Mouse (Mus musculus): ENCODE results near the gene Lzic. TPM values are rescaled to one million over a fixed set of nuclear protein-coding genes. Genes with fewer than 3 reads are reported as not detected.

Lzic gene
- total RNA-seq, 2 experiments from 2014 or later: 13.1 to 14.1 TPM

GRCm38 (mm10) chr4:149526330-149526729, 41.3 kb downstream of the Lzic start:
- peak; percentile 41 for DNase-seq (ENCODE audit: low spot score)

GRCm38 (mm10) chr4:149527621-149528354, 42.8 kb downstream of the Lzic start:
- DNase-seq (ENCODE audit: low spot score): no peak

- DNase-seq (ENCODE audit: low spot score): no peak
Observed at GRCm38 (mm10) chr4:149529691-149530090, 44.7 kb downstream of the Lzic start.

GRCm38 (mm10) chr4:149539441-149539840, 54.4 kb downstream of the Lzic start:
- DNase-seq (ENCODE audit: low spot score): peak; percentile 48

DNA sequence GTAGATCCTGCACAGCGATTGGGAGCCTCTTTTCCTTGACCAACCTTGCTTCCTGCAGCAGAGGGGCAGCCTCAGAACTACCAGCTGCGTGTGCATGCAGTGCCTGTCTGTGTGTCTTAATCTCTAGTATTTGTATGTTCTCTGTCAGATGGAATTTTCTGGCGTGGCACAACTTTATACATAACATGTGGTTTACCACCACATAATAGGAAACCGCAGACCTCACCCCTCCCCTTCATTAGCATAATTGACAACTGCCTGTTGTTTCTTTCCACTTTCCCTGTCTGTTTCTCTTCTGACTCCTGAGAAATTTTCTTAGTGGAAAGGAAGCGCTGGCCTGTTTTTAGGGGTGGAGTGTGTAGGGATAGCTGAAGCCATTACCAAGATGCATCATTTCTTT, 56.9 kb downstream of the Lzic start:
- DNase-seq (ENCODE audit: low spot score): no peak

- no peak for DNase-seq (ENCODE audit: low spot score)
Observed at GRCm38 (mm10) chr4:149542431-149542830, 57.4 kb downstream of the Lzic start.

GRCm38 (mm10) chr4:149542927-149543553, 58.0 kb downstream of the Lzic start:
- peak; percentile 91 for DNase-seq (ENCODE audit: low spot score)

DNA sequence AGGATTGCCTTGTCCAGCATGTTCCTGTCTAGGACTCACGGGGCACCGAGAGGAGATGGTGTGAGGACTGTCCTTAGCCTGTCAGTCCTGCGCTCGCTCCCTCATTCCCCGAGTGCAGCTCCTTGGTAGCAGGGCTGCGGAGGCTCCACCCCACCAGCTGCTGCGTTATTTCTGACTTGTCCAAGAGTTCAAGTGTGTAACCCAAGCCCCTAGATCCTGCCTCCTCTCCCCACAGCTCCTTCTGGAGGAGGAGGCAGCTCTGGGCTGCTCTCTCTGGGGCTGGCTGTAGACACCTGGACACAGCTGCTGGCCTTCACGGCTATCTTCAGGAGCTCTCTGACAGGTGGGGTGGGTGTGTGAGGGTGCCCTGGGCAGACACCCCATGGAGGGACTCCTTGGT, 59.9 kb downstream of the Lzic start:
- peak; percentile 67 for DNase-seq (ENCODE audit: low spot score)

Small RNA genes within 50 kb of the gene (microRNA-seq; reads per million reads assigned to microRNA genes)
- not detected for gene Mir5616

Other genes starting within 250 kb of the Lzic start
- 100 to 1,000 TPM; 255 to 285 TPM for gene Kif1b, start 177.5 kb upstream of the Lzic start, total RNA-seq (2021)
- 10 to 100 TPM; 31.7 to 35.5 TPM for gene Ube4b, start 58.5 kb upstream of the Lzic start, total RNA-seq (2021)
- 10 to 100 TPM; 14.6 to 15.4 TPM for gene Rbp7, start 30.3 kb upstream of the Lzic start, total RNA-seq (2021)
- gene Tmem274, start 7.9 kb upstream of the Lzic start, total RNA-seq (2021): not detected
- 10 to 100 TPM; 33.1 to 33.5 TPM for gene Nmnat1, start within 50 bp of the Lzic start, total RNA-seq (2021)
- gene Ctnnbip1, start 33.0 kb downstream of the Lzic start, total RNA-seq (2021): 10 to 100 TPM; 17.7 to 19.0 TPM
- 10 to 100 TPM; 27.5 to 35.0 TPM for gene Clstn1, start 101.2 kb downstream of the Lzic start, total RNA-seq (2021)
- 10 to 100 TPM; 10.3 to 12.7 TPM for gene Pik3cd, start 217.3 kb downstream of the Lzic start, total RNA-seq (2021)

Measured in gastrocnemius, adult 18-20 months (tissue).